Mouse (Mus musculus): Measurements from ENCODE around the gene Sept9. TPM values are rescaled to one million over a fixed set of nuclear protein-coding genes. Genes with fewer than 3 reads are reported as not detected.

The Sept9 gene
- polyA plus RNA-seq, 1 experiment from 2014 or later: 220 TPM

DNA sequence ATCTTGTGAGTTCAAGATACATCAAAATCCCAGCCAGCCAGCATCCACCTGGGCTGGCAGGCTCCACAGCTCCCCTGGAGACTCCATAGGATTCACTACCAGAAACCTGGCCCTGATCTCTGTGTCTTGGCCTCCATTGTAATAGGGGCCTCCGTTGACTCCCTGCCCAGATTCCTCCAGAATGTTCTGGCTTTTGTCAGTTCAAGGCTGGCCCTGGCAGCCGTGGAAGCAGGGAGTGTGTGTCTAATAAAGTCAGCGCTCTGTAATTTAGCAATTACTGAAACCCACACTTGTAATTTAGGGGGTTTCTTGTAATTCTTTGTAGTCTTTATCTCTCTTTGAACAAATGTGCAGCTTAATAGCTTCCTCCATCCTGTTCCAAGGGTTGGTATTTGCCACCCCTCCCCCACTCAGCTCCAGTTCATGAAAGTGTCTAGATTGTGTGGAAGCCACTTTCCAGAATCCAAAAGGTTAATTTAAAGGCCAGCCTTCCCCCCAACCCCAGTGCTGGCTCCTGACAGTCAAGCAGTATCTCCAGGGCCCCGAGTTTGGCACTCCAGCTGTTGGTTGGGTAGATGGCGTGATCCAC lies 170.9 kb downstream of the Sept9 start:
- DNase-seq (ENCODE audit: low spot score): no peak

- DNase-seq (ENCODE audit: low spot score): no peak
These were observed 173.1 kb downstream of the Sept9 start for GRCm38 (mm10) chr11:117372537-117372936.

GRCm38 (mm10) chr11:117373195-117373594 lies 173.7 kb downstream of the Sept9 start:
- DNase-seq (ENCODE audit: low spot score): no peak

DNA sequence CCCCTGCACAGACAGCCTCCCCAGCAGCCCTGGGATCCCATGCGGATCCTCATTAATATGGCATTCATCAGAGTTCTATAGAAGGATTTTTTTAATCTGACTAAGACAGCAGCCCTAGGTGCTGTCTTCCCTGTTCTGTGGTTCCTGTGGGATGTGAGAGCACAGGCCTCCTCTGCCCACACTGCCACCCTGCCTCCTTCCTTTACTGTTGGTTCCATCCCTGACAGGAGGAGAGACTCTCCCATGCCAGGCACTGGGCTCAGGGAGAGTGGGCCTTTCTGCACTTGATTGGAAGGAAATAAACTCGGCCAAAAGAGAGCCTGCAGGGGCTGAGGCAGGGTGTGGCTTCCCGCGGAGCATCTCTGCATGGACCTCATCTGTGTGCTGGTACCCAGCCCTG lies 174.4 kb downstream of the Sept9 start:
- DNase-seq (ENCODE audit: low spot score): no peak

DNA sequence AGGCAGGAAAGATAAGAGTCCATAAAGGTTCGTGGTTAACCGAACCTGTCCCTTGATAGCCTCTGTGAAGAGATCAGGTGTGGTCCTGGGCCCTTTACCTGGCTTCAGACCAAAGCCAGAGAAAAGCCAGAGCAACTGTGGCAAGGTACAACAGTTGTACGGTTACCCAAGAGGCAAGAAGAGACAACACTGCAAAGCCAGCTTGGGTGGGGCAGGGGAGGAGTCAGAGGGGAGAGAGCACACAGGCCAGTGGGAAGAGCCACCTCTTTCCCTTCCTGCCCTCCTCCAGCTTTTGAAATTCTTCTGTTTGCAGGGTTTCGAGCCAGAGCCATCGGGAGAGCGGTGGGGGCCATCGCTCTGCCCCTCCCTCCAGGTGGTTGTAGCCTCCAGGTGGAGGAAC lies 174.8 kb downstream of the Sept9 start:
- DNase-seq (ENCODE audit: low spot score): no peak

DNA sequence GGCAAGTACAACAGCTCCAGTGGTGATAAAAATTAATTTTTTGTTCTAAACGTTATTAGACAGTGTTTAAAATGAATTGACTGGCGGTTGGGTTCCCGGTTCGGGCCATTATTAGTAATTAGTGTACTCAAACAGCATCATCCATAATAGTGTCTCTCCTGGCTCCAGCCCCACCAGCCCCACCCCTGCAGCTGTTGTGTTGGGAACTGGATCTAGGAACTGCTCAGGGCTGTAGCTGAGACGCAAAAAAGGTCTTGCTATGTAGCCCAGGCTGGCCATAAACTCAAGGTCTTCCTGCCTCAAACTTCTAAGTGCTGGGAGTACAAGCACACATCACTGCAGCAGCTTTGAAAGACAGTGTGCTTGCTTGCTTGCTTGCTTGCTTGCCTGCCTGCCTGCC lies 180.3 kb downstream of the Sept9 start:
- DNase-seq (ENCODE audit: low spot score): no peak

DNA sequence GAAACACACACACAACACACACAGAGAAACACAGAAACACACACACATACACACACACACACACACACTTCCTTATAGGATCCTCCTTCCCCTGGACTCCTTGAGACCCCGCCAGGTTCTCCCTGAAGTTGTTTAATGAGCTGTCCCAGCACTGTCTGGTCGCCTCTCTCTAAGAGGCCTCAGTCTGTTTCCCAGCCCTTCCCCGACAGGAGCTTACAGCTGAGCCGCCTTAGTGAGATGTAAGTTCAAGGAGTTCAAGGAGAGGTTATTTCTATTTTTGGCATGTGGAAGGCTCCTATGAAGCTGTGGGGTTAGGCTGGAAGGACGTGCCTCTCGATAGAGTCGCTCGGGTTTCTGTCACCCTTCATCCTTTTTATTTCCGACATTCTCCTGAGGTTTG lies 184.8 kb downstream of the Sept9 start:
- no peak for DNase-seq (ENCODE audit: low spot score)

- DNase-seq (ENCODE audit: low spot score): peak; percentile 70
These were observed 185.4 kb downstream of the Sept9 start for GRCm38 (mm10) chr11:117384897-117385296.

DNA sequence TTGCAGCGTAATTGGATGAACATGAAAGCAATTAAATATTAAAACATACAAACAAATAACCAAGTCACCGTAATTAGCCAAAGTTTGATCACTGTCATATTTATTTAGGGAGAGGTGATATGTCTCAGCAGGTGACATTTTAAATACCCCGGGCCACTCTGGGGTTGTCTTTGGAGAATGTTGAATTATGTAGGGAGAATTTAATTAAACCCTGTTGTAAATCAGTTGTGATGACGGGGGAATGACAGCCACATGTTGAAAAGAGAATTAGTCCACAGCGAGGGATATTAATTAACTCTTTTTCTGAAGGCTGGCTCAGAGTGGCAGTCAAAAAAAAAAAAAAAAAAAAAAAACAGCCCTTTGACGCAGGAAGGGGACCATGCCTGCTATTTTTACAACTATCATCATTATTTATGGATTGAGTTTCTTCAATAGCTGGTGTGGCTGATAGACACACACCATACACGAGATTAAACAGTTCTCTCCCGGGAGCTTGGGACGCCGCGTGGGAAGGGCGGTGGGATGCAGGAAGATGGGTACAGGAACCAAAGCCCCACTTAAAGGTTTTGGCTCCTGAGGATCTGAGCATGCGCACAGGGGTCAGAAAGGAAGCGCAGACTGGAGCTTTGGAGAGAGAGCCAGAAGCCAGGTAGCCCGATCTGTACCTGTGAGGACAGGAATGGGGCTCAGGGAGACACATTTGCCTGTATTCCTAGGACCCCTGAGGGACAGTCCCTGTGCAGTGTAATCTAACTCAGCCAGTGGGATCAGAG lies 186.1 kb downstream of the Sept9 start:
- no peak for DNase-seq (ENCODE audit: low spot score)

DNA sequence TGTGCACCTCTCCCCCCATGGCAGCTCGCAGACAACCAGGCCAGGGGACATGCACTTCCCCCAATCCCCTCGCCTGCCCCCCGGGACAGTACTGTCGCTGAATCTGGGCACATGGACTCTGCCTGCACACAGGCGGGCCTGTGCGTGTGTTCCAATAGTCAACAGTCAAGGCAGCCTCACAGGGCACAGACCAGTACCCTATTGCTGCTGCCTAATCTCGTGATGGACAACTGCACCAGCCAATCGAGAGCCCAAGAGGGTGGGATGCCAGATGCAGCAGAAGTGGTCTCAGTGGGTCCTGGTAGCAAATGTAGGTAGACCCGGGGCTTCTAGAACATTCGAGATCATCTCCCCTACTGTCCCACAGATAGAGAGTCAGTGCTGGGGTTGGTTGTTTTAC lies 187.8 kb downstream of the Sept9 start:
- DNase-seq (ENCODE audit: low spot score): no peak

- DNase-seq (ENCODE audit: low spot score): peak; percentile 51
These were observed 190.5 kb downstream of the Sept9 start for GRCm38 (mm10) chr11:117390001-117390402.

- DNase-seq (ENCODE audit: low spot score): no peak
These were observed 191.5 kb downstream of the Sept9 start for GRCm38 (mm10) chr11:117390774-117391534.

DNA sequence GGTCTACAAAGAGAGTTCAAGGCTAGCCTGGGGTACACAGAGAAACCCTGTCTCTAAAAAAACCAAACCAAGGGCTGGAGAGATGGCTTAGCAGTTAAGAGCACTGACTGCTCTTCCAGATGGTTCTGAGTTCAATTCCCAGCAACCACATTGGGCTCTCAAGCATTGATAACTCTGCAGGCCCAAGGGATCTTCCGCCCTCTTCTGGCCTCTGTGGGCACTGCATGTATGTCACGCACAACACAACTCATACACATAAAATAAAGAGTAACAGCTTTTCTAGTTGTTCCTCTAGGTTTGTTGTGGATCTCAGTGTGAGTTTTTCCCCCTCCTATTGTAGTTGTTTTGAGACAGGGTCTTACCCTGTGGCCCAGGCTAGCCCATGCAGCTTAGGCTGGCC lies 192.8 kb downstream of the Sept9 start:
- peak; percentile 30 for DNase-seq (ENCODE audit: low spot score)

DNA sequence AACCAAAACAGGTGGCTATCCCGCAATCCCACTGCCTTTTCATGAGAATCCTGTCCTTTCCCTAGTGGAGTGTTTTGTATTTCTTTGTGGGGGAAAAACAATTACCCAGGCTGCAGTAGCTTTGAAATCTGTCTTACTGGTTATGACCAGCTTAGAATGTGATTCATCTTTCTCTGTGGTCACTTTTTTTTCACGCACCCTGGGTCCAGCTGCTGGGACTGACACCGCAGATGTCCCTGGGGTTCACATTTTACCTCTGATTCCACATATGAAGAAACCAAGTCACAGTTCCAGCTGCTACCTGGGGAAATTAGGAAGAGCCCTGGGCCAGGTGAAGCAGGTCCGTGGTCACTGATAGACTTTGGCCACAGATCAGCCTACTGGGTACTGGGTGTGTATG lies 194.3 kb downstream of the Sept9 start:
- no peak for DNase-seq (ENCODE audit: low spot score)

DNA sequence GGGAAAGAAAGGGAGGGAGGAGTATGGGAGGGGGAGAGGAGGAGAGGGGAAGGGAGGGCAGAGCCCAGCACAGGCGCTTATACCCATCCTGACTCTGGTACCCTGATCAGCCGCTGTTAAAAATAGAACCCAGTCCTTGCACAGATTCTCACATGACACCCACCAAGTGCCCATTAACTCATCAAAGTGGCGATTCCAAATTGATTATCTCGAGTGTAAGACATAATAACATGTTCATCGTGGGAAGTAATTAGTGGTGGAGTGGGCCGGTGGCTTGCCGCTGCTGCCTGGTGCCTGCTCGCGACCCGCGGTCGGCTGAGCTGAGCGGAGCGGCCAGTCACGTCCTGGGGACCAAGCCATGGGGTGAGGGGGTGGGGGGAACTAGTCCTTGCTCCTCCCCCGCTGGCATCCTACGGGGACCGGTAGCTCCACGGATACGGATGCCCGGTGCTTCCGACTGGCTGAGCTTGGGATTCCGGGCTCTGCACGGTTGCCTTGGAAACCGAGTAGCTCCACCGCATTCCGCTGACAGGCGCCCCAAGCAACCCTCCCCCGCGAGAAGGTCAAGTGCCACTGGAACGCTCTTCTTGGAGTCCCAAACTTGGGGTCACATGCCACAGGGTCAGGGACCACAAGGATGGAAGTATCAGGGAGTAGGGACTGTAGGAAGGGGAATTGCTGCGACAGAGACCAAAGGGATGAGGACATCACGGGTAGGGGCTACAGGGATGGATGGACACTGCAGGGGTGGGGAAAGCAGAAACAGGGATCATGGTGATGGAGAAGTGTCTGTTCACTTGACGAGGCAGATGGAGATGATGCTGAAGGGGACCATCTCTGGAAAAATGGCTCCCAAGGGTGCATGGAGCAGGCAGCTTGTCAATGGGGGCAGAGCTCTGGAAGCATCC lies 195.0 kb downstream of the Sept9 start:
- no peak for DNase-seq (ENCODE audit: low spot score)

DNA sequence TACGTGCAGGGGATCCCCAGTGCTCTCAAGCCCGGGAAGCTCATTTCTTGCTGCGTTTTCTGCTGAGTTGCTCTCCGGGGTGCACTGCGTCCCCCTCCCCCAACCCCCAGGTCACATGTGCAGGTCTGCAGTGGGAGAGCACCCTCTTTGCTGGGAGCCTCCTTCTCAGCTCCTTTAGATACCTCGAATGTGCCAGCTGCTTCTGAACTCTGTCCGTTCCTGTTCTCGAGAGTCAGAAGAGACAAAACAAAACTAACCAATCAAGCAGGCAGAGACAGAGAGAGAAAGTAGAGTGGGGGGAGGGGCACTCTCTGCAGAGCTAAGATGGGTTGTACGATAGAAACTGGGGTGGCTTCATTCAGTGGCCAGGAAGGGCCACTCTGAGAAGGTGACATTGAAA lies 195.8 kb downstream of the Sept9 start:
- DNase-seq (ENCODE audit: low spot score): no peak

- no peak for DNase-seq (ENCODE audit: low spot score)
These were observed 197.5 kb downstream of the Sept9 start for GRCm38 (mm10) chr11:117396929-117397328.

GRCm38 (mm10) chr11:117397755-117398154 lies 198.3 kb downstream of the Sept9 start:
- peak; percentile 17 for DNase-seq (ENCODE audit: low spot score)

GRCm38 (mm10) chr11:117398191-117398590 lies 198.7 kb downstream of the Sept9 start:
- no peak for DNase-seq (ENCODE audit: low spot score)

DNA sequence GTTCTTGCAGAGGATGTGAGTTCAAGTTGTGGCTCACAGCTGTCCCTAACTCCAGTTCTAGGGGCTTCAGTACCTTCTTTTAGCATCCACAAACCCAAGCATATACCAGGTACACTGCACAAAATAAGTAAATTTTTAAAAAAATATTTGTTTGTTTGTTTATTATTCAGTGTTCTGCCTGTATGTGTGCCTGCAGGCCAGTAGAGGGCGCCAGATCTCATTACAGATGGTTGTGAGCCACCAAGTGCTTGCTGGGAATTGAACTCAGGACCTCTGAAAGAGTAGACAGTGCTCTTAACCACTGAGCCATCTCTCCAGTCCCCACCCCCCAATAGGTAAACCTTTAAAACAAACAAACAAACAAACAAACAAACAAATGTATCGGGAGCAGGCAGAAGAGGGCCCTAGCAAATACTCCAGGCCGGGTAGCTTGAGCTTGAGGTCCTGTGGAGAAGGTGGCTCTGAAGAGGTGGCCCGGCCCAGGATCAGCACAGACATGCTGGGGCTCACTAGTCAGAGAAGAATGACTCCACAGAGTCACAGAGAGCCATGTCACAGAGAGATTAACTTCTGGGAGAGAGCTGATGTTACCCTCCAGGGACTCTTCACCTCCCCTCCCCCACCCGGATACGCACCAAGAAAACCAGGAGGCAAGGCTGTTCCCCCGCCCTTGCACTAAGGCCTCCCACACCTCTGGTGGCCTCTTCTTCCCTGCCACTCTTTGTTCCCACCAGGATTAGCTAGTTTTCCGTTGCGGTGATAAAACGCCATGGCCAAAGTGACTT lies 202.3 kb downstream of the Sept9 start:
- no peak for DNase-seq (ENCODE audit: low spot score)

GRCm38 (mm10) chr11:117402550-117402949 lies 203.1 kb downstream of the Sept9 start:
- DNase-seq (ENCODE audit: low spot score): no peak
